Mouse (Mus musculus): ENCODE measurements at regions not wholly inside any gene's neighbourhood (a gene's known extent, or its start where the extent isn't known, plus 50 kb on each side); places are given as distances from the start of the nearest gene placed in this dataset.

- TF ChIP-seq POLR2A (IDR thresholded peaks at IDR 0.05; ENCODE audit: low read depth, low read length) (no peak), CTCF (IDR thresholded peaks at IDR 0.05; ENCODE audit: borderline replicate concordance, insufficient read depth, low read length) (no peak)
Observed at GRCm38 (mm10) chr14:105730786-105731185, 165.8 kb downstream of the Spry2 start.

Measured in embryonic fibroblast, embryonic 13.5 days (primary cell).